Mouse (Mus musculus): ENCODE results near the gene Apol8. TPM values are rescaled to one million over a fixed set of nuclear protein-coding genes. Genes with fewer than 3 reads are reported as not detected.

Gene Apol8
- not detected in 2 replicates for polyA plus RNA-seq (2014; fragmentation: Nextera tagmentation; extraction: Ambion mirVana)

- Histone ChIP-seq H3K4me1 (ENCODE audit: control insufficient read depth, insufficient read depth, low read length) (no peaks in the 10 kb centered on the region), H3K4me3 (ENCODE audit: low read depth, low read length) (no peak within 1 kb of the TSS), H3K9ac (ENCODE audit: low read length) (no peak within 1 kb of the TSS), H3K36me3 (ENCODE audit: control insufficient read depth, insufficient read depth, low read length) (0 out of 2 replicates have a peak, but pooled peaks cover 5% of the 10 kb centered on the region), H3K27ac (replicated peaks; ENCODE audit: low read depth, low read length) (no peak within 1 kb of the TSS), H3K27me3 (ENCODE audit: control insufficient read depth, insufficient read depth, low read length) (no peaks in the 10 kb centered on the region), H3K4me2 (ENCODE audit: low read depth, severe bottlenecking) (no peak within 1 kb of the TSS), H3K9me3 (ENCODE audit: control insufficient read depth, low read length) (no peaks in the 10 kb centered on the region)
- DNase-seq (ENCODE audit: low spot score) (peak; percentile 79), ATAC-seq (ENCODE audit: insufficient number of reproducible peaks, low FRiP score, low TSS enrichment, low read depth) (no peak)
- WGBS, result 10% methylated on average over 9 of the region's 9 CpGs
Observed at GRCm38 (mm10) chr15:77756848-77757247, at the start of gene Apol8. TSS of gene Apol8 (minus strand) at chr15:77757003.

- DNase-seq (ENCODE audit: low spot score), result no peak
- Histone ChIP-seq H3K4me2 (ENCODE audit: low read depth, severe bottlenecking) (no peak overlapping the region), H3K27me3 (ENCODE audit: control insufficient read depth, insufficient read depth, low read length) (no peaks in the 10 kb centered on the region), H3K4me1 (ENCODE audit: control insufficient read depth, insufficient read depth, low read length) (peaks cover 7% of the 10 kb centered on the region), H3K4me3 (ENCODE audit: low read depth, low read length) (no peak overlapping the region), H3K27ac (replicated peaks; ENCODE audit: low read depth, low read length) (no peak overlapping the region), H3K36me3 (ENCODE audit: control insufficient read depth, insufficient read depth, low read length) (peaks cover 11% of the 10 kb centered on the region), H3K9ac (ENCODE audit: low read length) (no peak overlapping the region), H3K9me3 (ENCODE audit: control insufficient read depth, low read length) (no peaks in the 10 kb centered on the region)
- no peak for ATAC-seq (ENCODE audit: insufficient number of reproducible peaks, low FRiP score, low TSS enrichment, low read depth)
- 88% methylated on average over 4 of the region's 4 CpGs for WGBS
Observed at GRCm38 (mm10) chr15:77805657-77806056, 48.9 kb upstream of the Apol8 start.

GRCm38 (mm10) chr15:77804949-77805348, 48.1 kb upstream of the Apol8 start:
- WGBS, result 91% methylated on average over 9 of the region's 9 CpGs
- Histone ChIP-seq H3K9ac (ENCODE audit: low read length) (no peak overlapping the region), H3K4me1 (ENCODE audit: control insufficient read depth, insufficient read depth, low read length) (peaks cover 14% of the 10 kb centered on the region), H3K4me2 (ENCODE audit: low read depth, severe bottlenecking) (no peak overlapping the region), H3K27ac (replicated peaks; ENCODE audit: low read depth, low read length) (no peak overlapping the region), H3K27me3 (ENCODE audit: control insufficient read depth, insufficient read depth, low read length) (no peaks in the 10 kb centered on the region), H3K4me3 (ENCODE audit: low read depth, low read length) (no peak overlapping the region), H3K9me3 (ENCODE audit: control insufficient read depth, low read length) (no peaks in the 10 kb centered on the region), H3K36me3 (ENCODE audit: control insufficient read depth, insufficient read depth, low read length) (peaks cover 11% of the 10 kb centered on the region)
- no peak for ATAC-seq (ENCODE audit: insufficient number of reproducible peaks, low FRiP score, low TSS enrichment, low read depth)
- no peak for DNase-seq (ENCODE audit: low spot score)

GRCm38 (mm10) chr15:77804460-77804859, 47.7 kb upstream of the Apol8 start:
- 91% methylated on average over 6 of the region's 6 CpGs for WGBS

GRCm38 (mm10) chr15:77803747-77804146, 46.9 kb upstream of the Apol8 start:
- Histone ChIP-seq H3K27ac (replicated peaks; ENCODE audit: low read depth, low read length) (peak overlapping the region; percentile 47; the same call in 1 of the 2 replicates), H3K4me2 (ENCODE audit: low read depth, severe bottlenecking) (no peak overlapping the region), H3K27me3 (ENCODE audit: control insufficient read depth, insufficient read depth, low read length) (no peaks in the 10 kb centered on the region), H3K9ac (ENCODE audit: low read length) (no peak overlapping the region), H3K4me3 (ENCODE audit: low read depth, low read length) (no peak overlapping the region), H3K36me3 (ENCODE audit: control insufficient read depth, insufficient read depth, low read length) (peaks cover 7% of the 10 kb centered on the region), H3K9me3 (ENCODE audit: control insufficient read depth, low read length) (no peaks in the 10 kb centered on the region), H3K4me1 (ENCODE audit: control insufficient read depth, insufficient read depth, low read length) (peaks cover 26% of the 10 kb centered on the region)
- no peak for DNase-seq (ENCODE audit: low spot score)
- ATAC-seq (ENCODE audit: insufficient number of reproducible peaks, low FRiP score, low TSS enrichment, low read depth), result no peak
- 80% methylated on average over 3 of the region's 3 CpGs for WGBS

More at GRCm38 (mm10) chr15:77804460-77804859, 47.7 kb upstream of the Apol8 start:
- peaks cover 19% of the 10 kb centered on the region for H3K4me1 ChIP-seq (ENCODE audit: control insufficient read depth, insufficient read depth, low read length)
- no peaks in the 10 kb centered on the region for H3K27me3 ChIP-seq (ENCODE audit: control insufficient read depth, insufficient read depth, low read length)
- DNase-seq (ENCODE audit: low spot score), result no peak
- no peak overlapping the region for H3K4me2 ChIP-seq (ENCODE audit: low read depth, severe bottlenecking)
- H3K9me3 ChIP-seq (ENCODE audit: control insufficient read depth, low read length), result no peaks in the 10 kb centered on the region
- no peak overlapping the region for H3K4me3 ChIP-seq (ENCODE audit: low read depth, low read length)
- H3K36me3 ChIP-seq (ENCODE audit: control insufficient read depth, insufficient read depth, low read length), result peaks cover 10% of the 10 kb centered on the region
- no peak for ATAC-seq (ENCODE audit: insufficient number of reproducible peaks, low FRiP score, low TSS enrichment, low read depth)
- no peak overlapping the region for H3K9ac ChIP-seq (ENCODE audit: low read length)
- no peak overlapping the region for H3K27ac ChIP-seq (replicated peaks; ENCODE audit: low read depth, low read length)

GRCm38 (mm10) chr15:77802992-77803391, 46.2 kb upstream of the Apol8 start:
- H3K27me3 ChIP-seq (ENCODE audit: control insufficient read depth, insufficient read depth, low read length), result no peaks in the 10 kb centered on the region
- no peaks in the 10 kb centered on the region for H3K9me3 ChIP-seq (ENCODE audit: control insufficient read depth, low read length)
- DNase-seq (ENCODE audit: low spot score), result no peak
- peaks cover 7% of the 10 kb centered on the region for H3K36me3 ChIP-seq (ENCODE audit: control insufficient read depth, insufficient read depth, low read length)
- H3K4me3 ChIP-seq (ENCODE audit: low read depth, low read length), result no peak overlapping the region
- no peak overlapping the region; the same call in 1 of the 2 replicates for H3K9ac ChIP-seq (ENCODE audit: low read length)
- ATAC-seq (ENCODE audit: insufficient number of reproducible peaks, low FRiP score, low TSS enrichment, low read depth), result no peak
- H3K4me1 ChIP-seq (ENCODE audit: control insufficient read depth, insufficient read depth, low read length), result peaks cover 34% of the 10 kb centered on the region
- H3K27ac ChIP-seq (replicated peaks; ENCODE audit: low read depth, low read length), result no peak overlapping the region
- H3K4me2 ChIP-seq (ENCODE audit: low read depth, severe bottlenecking), result no peak overlapping the region
- 83% methylated on average over 4 of the region's 4 CpGs for WGBS

GRCm38 (mm10) chr15:77801188-77801587, 44.4 kb upstream of the Apol8 start:
- WGBS, result 45% methylated on average over 4 of the region's 4 CpGs
- no peak overlapping the region for H3K4me2 ChIP-seq (ENCODE audit: low read depth, severe bottlenecking)
- no peak overlapping the region for H3K9ac ChIP-seq (ENCODE audit: low read length)
- no peak overlapping the region; the same call in 1 of the 2 replicates for H3K27ac ChIP-seq (replicated peaks; ENCODE audit: low read depth, low read length)
- H3K9me3 ChIP-seq (ENCODE audit: control insufficient read depth, low read length), result no peaks in the 10 kb centered on the region
- ATAC-seq (ENCODE audit: insufficient number of reproducible peaks, low FRiP score, low TSS enrichment, low read depth), result no peak
- no peaks in the 10 kb centered on the region for H3K27me3 ChIP-seq (ENCODE audit: control insufficient read depth, insufficient read depth, low read length)
- H3K4me1 ChIP-seq (ENCODE audit: control insufficient read depth, insufficient read depth, low read length), result peaks cover 37% of the 10 kb centered on the region
- no peak overlapping the region for H3K4me3 ChIP-seq (ENCODE audit: low read depth, low read length)
- peaks cover 5% of the 10 kb centered on the region for H3K36me3 ChIP-seq (ENCODE audit: control insufficient read depth, insufficient read depth, low read length)
- no peak for DNase-seq (ENCODE audit: low spot score)

GRCm38 (mm10) chr15:77800511-77800910, 43.7 kb upstream of the Apol8 start:
- Histone ChIP-seq H3K36me3 (ENCODE audit: control insufficient read depth, insufficient read depth, low read length) (peaks cover 5% of the 10 kb centered on the region; the same call in 1 of the 2 replicates), H3K27ac (replicated peaks; ENCODE audit: low read depth, low read length) (no peak overlapping the region; the same call in 1 of the 2 replicates), H3K9ac (ENCODE audit: low read length) (no peak overlapping the region), H3K4me2 (ENCODE audit: low read depth, severe bottlenecking) (no peak overlapping the region), H3K9me3 (ENCODE audit: control insufficient read depth, low read length) (no peaks in the 10 kb centered on the region), H3K4me3 (ENCODE audit: low read depth, low read length) (no peak overlapping the region), H3K4me1 (ENCODE audit: control insufficient read depth, insufficient read depth, low read length) (peaks cover 37% of the 10 kb centered on the region), H3K27me3 (ENCODE audit: control insufficient read depth, insufficient read depth, low read length) (no peaks in the 10 kb centered on the region)
- ATAC-seq (ENCODE audit: insufficient number of reproducible peaks, low FRiP score, low TSS enrichment, low read depth), result no peak
- no peak for DNase-seq (ENCODE audit: low spot score)

All from limb, embryonic 11.5 days (tissue).